Mouse (Mus musculus) embryonic facial prominence, embryonic 10.5 days (tissue): ENCODE measurements around the gene Nhlh1. TPM values are rescaled to one million over a fixed set of nuclear protein-coding genes. Genes with fewer than 3 reads are reported as not detected.
A peak's percentile ranks its signal among the peaks of the same experiment; 100 is the strongest.

Experiments used
- DNase-seq: peaks from one replicate; pipeline ENCODE4 v3.0.0-alpha.2; 2017; ENCODE audit warnings: low spot score
- H3K27ac ChIP-seq: fragments of 300-500 bp; sonication (generic); replicated peaks from 2 replicates; pipeline ENCODE4 v1.5.1; 2016; ENCODE audit warnings: mild to moderate bottlenecking
- H3K27me3 ChIP-seq: fragments of 300-500 bp; sonication (generic); replicated peaks from 2 replicates; pipeline ENCODE4 v1.6.1; 2016; ENCODE audit warnings: low read depth, mild to moderate bottlenecking; ENCODE audit not compliant: poor library complexity, severe bottlenecking
- H3K36me3 ChIP-seq: fragments of 300-500 bp; sonication (generic); replicated peaks from 2 replicates; pipeline ENCODE4 v1.6.1; 2016; ENCODE audit warnings: mild to moderate bottlenecking, moderate library complexity
- H3K4me1 ChIP-seq: fragments of 300-500 bp; sonication (generic); 2 replicates; pipeline ENCODE4 v1.6.1; 2016
- H3K4me3 ChIP-seq: fragments of 300-500 bp; sonication (generic); 2 replicates; pipeline ENCODE4 v1.5.1; 2016; ENCODE audit warnings: mild to moderate bottlenecking, moderate library complexity
- H3K9me3 ChIP-seq: fragments of 300-500 bp; sonication (generic); 2 replicates; pipeline ENCODE4 v1.6.1; 2016; ENCODE audit warnings: mild to moderate bottlenecking
- WGBS: fragments of 180-500 bp; shearing (Covaris S2); methylation state at CpG from one replicate; pipeline ENCODE4 v1.1.7; 2016; 5-methylcytosine and 5-hydroxymethylcytosine counted together
- polyA plus RNA-seq: library from polyadenylated mRNA; unstranded; fragments of >200 nt; fragmentation: Nextera tagmentation; extraction: Ambion mirVana; gene quantifications from 2 replicates; pipeline ENCODE4 v1.2.1, GENCODE M21; 2016

Gene Nhlh1
- polyA plus RNA-seq, 1 experiment from 2014 or later, result 4.7 TPM

DNA sequence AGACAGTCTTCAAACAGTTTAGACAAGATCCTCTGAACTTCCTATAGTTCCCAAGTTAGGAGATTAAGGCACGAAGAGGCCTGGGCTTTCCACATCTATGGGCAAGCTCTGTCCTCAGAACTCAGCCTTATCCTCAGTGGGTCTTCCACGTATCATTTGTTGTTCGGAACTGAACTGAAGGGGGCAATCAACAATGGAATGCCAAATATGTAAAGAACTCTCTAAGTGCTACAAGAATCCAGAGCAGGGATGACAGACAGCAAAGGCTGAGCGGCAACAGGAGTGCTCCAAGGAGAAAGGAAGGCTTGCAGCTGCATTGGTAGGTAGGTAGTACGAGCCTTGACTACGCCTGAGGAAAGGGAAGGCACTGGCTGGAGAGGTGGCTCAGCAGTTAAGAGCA is 12.9 kb upstream of the Nhlh1 start:
- DNase-seq, result no peak
- no peaks in the 10 kb centered on the region for H3K9me3 ChIP-seq
- H3K4me3 ChIP-seq, result no peak overlapping the region
- no peaks in the 10 kb centered on the region for H3K4me1 ChIP-seq
- H3K27ac ChIP-seq, result no peak overlapping the region
- 66% methylated on average over 6 of the region's 6 CpGs for WGBS
- H3K27me3 ChIP-seq, result no peaks in the 10 kb centered on the region
- H3K36me3 ChIP-seq, result peaks cover 100% of the 10 kb centered on the region

DNA sequence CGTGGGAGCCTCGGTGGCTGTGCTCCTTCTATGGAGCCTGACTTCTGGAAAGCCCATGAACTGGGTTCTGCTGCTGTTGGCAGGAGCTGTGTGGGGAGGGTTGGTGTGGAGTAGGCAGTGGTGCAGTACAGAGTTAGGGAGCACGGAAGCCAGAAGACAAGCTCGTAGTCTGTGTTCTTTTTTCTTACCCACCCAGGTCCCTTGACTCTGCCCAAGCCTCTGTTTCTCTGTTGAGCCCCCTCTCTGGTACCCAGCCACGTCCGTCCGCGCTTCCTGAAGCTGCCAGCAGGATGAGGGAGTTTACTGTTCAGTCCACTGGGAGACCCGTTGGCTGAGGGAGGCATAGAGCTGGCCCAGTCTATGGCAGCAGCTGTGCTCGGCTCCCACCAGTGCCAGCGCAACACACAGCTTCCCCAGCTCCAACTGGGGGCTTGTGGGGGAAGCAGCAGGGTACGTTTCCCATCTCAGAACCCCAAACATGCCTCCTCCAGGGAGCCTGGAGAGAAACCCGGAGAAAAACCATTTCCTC is 7.3 kb upstream of the Nhlh1 start:
- Histone ChIP-seq H3K27me3 (no peaks in the 10 kb centered on the region), H3K27ac (no peak overlapping the region; the same call in 1 of the 2 replicates), H3K9me3 (no peaks in the 10 kb centered on the region), H3K4me3 (no peak overlapping the region), H3K4me1 (peaks cover 18% of the 10 kb centered on the region), H3K36me3 (peaks cover 60% of the 10 kb centered on the region)
- WGBS, result 71% methylated on average over 13 of the region's 13 CpGs
- DNase-seq, result no peak

DNA sequence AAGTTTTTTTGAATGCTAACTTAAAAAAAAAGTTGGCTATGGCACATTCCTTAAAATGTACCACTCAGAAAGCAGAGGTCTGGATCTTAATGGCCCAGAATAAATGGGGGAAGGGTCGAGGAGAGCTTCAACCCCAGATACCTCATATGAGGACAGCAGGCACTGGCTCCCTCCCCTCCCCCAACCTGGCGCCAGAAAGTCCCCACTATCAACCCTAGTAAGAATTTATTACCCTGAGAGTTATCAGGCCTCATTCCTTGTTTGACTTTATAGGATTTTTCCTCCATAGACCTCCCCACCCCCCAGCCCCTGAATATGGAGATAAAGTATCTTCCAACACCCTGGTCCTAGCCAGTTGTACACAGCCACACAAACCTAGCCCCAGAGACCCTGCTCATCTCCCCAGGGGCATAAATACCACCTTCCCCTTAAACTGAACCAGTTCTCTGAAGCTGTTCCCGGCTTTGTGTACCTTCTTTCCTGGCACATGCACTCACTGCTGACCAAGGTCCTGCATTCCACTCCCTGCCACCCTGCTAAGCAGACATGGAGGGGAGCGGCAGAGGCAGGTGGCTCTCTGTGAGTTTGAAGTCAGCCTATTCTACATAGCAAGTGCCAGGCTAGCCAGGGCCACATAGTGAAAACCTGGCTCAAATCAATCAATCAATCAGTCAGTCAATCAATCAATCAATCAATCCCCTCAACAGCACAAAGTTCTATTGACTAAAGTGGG is 6.1 kb upstream of the Nhlh1 start:
- Histone ChIP-seq H3K4me3 (no peak overlapping the region), H3K27me3 (peaks cover 3% of the 10 kb centered on the region), H3K36me3 (peaks cover 47% of the 10 kb centered on the region), H3K9me3 (no peaks in the 10 kb centered on the region), H3K4me1 (peaks cover 28% of the 10 kb centered on the region), H3K27ac (no peak overlapping the region)
- 56% methylated on average over 4 of the region's 4 CpGs for WGBS
- no peak for DNase-seq

DNA sequence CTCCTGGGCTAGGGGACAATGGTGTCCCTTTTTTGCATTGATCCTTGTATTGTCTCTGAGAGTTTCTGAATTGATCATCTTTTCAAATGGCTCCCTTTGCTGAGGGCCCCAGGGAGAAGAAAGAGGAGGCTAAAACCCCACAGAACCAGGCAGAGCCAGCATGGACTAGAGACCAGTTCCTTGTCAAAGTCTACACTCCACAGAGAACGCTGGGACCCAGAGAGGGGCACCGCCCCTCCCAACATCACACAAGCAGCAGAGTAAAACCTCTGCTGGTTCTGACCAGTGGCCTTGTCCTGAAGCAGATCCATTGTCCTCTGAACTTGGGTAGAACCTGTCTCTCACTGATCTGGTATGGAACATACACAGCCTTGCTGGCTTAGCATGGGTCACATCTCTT is 4.7 kb upstream of the Nhlh1 start:
- WGBS, result 79% methylated on average over 2 of the region's 2 CpGs
- no peaks in the 10 kb centered on the region for H3K9me3 ChIP-seq
- DNase-seq, result no peak
- peaks cover 34% of the 10 kb centered on the region for H3K36me3 ChIP-seq
- no peak overlapping the region for H3K4me3 ChIP-seq
- H3K4me1 ChIP-seq, result peaks cover 41% of the 10 kb centered on the region
- H3K27me3 ChIP-seq, result peaks cover 9% of the 10 kb centered on the region
- no peak overlapping the region for H3K27ac ChIP-seq

DNA sequence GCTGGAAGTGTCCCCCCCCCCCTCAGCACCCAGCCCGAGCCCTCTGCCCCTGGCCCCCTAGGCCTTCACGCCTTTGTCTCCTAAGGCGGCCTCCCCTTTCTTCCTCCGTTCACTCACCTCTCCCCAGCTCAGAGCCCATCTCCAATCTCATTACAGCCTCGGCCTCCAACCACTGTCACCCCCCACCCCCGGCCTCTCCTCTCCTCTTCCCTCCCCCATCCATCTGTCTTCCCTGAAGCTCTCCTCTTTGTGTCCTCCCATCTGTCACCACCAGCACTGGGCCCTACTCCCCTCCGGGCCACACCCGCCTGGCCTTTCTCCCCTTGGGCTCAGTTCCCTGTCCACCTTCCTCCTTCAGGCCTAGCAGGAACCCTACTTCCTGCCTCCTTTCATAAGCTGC is 3.8 kb upstream of the Nhlh1 start:
- Histone ChIP-seq H3K4me1 (peaks cover 41% of the 10 kb centered on the region), H3K4me3 (no peak overlapping the region), H3K27ac (peak overlapping the region; percentile 65), H3K36me3 (peaks cover 25% of the 10 kb centered on the region), H3K27me3 (peaks cover 18% of the 10 kb centered on the region), H3K9me3 (no peaks in the 10 kb centered on the region)
- no peak for DNase-seq
- 40% methylated on average over 8 of the region's 8 CpGs for WGBS

DNA sequence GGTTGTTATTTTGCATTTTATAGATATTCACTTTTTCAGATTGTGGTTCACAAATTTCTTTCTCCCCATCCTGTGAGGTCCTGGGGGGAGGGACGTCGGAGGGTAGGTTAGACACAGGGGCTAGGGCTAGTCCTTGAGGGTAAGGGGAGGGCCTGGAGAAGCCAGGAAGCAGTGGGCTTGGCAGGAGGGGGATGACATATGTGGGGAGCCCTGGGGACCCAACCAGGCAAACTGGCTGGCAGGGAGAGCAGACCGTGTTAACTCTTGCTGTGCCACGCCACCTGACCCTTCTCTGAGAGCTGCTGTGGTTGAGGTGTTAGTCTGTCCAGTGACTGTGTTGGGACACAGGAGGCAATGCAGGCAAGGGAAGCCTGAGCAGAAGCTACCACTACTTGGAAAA is 3.3 kb upstream of the Nhlh1 start:
- H3K27ac ChIP-seq, result peak overlapping the region; percentile 65
- no peak for DNase-seq
- H3K4me1 ChIP-seq, result peaks cover 41% of the 10 kb centered on the region
- H3K9me3 ChIP-seq, result no peaks in the 10 kb centered on the region
- WGBS, result 47% methylated on average over 4 of the region's 4 CpGs
- H3K27me3 ChIP-seq, result peaks cover 23% of the 10 kb centered on the region
- peaks cover 19% of the 10 kb centered on the region for H3K36me3 ChIP-seq
- H3K4me3 ChIP-seq, result no peak overlapping the region

DNA sequence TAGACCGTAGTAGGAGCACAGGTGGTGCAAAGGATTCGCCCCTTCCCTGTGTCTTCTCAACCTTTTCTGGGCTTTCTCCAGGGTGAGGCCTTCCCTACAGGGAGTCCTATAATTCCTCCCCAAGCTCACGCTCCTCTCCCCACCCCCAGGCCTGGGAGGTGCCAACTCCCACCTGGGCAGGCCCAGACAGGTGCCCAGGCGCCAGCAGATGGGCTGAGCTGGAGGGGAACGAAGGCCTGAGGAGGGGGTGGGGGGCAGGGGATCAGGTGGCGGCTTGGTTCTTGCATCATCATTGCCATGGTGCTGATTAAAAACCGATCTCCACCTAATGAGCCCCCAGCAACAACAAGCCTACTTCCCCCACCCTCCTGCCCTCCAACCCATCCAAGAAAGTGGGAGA is 1.5 kb upstream of the Nhlh1 start:
- no peaks in the 10 kb centered on the region for H3K9me3 ChIP-seq
- WGBS, result 62% methylated on average over 7 of the region's 7 CpGs
- H3K36me3 ChIP-seq, result 0 out of 2 replicates have a peak, but pooled peaks cover 3% of the 10 kb centered on the region
- H3K27me3 ChIP-seq, result peaks cover 41% of the 10 kb centered on the region
- peak overlapping the region; percentile 12; the same call in 1 of the 2 replicates for H3K4me3 ChIP-seq
- H3K4me1 ChIP-seq, result peaks cover 46% of the 10 kb centered on the region
- peak overlapping the region; percentile 61 for H3K27ac ChIP-seq
- no peak for DNase-seq

DNA sequence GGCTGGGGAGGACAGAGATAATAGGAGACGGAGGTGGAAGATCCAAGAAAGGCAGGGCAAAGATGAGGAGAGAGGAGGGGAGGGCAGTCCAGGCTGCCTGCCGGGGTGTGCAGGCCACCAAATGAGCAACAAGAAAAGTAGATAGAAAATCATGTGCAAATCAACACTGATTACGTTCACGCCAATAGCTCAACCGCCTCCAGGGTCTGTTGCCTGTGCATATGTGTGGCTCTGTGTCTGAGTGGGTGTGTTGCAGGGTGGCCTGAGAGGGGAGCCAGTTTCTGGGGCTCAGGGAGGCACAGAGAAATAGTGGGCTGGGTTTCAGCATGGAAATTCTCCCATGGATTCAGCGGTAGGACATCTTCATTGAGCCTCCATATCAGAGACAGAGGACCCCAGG is 948 bp upstream of the Nhlh1 start:
- H3K27ac ChIP-seq, result peak overlapping the region; percentile 61
- peak overlapping the region; percentile 1; the same call in 1 of the 2 replicates for H3K4me3 ChIP-seq
- H3K36me3 ChIP-seq, result no peaks in the 10 kb centered on the region
- H3K4me1 ChIP-seq, result peaks cover 48% of the 10 kb centered on the region
- no peak for DNase-seq
- peaks cover 47% of the 10 kb centered on the region for H3K27me3 ChIP-seq
- no peaks in the 10 kb centered on the region for H3K9me3 ChIP-seq
- 62% methylated on average over 6 of the region's 6 CpGs for WGBS

DNA sequence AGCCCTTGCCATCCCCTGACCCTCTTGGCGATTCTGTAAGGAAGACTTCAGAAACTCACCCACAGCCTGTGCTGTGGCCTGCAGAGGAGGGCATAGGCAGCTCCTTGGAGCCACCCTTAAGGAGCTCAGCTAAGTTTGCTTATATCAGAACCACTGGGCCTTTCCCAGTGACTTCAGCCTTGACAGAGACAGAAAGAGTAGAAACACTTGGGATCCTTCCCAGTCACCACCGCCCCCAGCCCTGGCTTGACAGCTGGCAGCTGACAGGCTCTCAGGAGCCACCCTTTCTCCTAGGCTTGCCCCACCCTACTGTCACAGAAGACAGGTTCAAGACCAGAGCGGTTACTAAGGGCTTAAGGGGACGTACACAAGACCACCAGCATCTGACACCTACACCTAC is 1.1 kb downstream of the Nhlh1 start:
- WGBS, result 81% methylated on average over 4 of the region's 4 CpGs
- Histone ChIP-seq H3K27ac (no peak overlapping the region), H3K4me1 (peaks cover 49% of the 10 kb centered on the region), H3K27me3 (peaks cover 65% of the 10 kb centered on the region), H3K4me3 (peak overlapping the region; percentile 58), H3K9me3 (no peaks in the 10 kb centered on the region), H3K36me3 (no peaks in the 10 kb centered on the region)
- DNase-seq, result no peak

DNA sequence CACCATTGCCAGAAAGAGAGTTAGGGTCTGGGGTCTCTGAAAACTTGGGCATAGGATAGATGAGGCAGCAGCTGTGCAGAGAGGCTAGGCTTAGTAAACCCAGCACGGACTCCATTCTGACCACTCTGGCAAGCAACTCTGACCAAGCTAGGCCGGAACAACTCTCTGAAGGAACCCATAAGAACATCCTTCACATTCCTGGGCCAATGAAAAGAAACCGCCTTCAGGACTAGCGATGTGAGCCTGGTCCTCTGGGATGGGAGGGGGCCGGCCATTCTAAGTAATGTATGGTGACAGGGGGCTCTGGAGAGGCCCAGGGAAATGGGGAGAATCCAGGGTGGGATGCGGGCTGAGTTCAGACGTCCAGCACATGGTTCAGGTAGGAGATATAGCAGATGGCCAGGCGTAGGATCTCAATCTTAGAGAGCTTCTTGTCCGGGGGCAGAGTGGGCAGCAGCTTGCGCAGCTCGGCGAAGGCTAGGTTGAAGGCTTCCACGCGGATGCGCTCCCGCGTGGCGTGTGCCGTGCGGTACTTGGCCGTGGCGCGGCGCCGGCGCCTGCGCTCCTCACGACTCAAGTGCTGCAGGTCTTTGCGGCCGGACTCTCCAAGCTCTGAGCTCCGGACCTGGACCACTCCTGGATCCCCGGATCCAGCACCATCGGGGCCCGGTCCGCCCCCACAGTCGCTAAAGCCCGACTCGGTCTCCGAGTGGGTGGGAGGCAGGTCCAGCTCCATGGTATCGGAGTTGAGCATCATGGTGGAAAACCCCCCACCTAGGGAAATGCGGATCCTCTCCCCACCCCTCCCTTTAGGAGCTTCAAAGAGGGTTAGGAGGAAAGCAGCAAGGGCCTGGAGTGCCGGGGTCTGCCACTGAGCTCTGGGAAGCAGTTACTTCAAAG is 3.6 kb downstream of the Nhlh1 start:
- no peaks in the 10 kb centered on the region for H3K36me3 ChIP-seq
- WGBS, result 3% methylated on average over 42 of the region's 42 CpGs
- peak overlapping the region; percentile 58 for H3K4me3 ChIP-seq
- peaks cover 45% of the 10 kb centered on the region for H3K4me1 ChIP-seq
- peak; percentile 46 for DNase-seq
- peaks cover 80% of the 10 kb centered on the region for H3K27me3 ChIP-seq
- H3K27ac ChIP-seq, result peak overlapping the region; percentile 63
- H3K9me3 ChIP-seq, result no peaks in the 10 kb centered on the region

DNA sequence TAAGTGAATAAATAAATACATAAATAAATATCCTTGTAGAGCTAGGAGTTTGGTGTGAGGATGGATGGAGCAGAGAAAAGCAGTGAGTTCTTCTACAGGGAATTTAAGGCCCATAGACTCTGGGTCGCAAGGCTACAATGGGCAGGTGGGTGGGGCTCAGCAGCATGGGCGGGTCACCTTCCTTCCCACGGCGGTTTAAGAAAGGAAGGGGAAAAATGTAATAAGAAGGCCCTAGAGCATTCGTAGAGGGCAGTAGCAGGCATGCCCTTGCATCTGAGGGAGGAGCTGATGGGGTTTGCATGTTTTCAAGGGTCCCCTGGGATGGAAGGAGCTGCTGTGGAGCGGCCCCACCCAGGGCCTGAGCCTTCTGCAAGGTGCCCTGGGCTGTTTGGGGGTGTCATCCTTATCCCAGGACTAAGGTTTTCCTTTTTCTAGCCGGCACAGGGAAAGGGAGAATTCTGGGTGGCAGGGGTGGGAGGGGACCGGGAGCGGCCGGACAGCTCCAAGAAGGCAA is 4.5 kb downstream of the Nhlh1 start:
- peak overlapping the region; percentile 58 for H3K4me3 ChIP-seq
- H3K9me3 ChIP-seq, result no peaks in the 10 kb centered on the region
- no peak for DNase-seq
- peaks cover 88% of the 10 kb centered on the region for H3K27me3 ChIP-seq
- peaks cover 45% of the 10 kb centered on the region for H3K4me1 ChIP-seq
- no peaks in the 10 kb centered on the region for H3K36me3 ChIP-seq
- no peak overlapping the region for H3K27ac ChIP-seq
- WGBS, result 5% methylated on average over 10 of the region's 10 CpGs

DNA sequence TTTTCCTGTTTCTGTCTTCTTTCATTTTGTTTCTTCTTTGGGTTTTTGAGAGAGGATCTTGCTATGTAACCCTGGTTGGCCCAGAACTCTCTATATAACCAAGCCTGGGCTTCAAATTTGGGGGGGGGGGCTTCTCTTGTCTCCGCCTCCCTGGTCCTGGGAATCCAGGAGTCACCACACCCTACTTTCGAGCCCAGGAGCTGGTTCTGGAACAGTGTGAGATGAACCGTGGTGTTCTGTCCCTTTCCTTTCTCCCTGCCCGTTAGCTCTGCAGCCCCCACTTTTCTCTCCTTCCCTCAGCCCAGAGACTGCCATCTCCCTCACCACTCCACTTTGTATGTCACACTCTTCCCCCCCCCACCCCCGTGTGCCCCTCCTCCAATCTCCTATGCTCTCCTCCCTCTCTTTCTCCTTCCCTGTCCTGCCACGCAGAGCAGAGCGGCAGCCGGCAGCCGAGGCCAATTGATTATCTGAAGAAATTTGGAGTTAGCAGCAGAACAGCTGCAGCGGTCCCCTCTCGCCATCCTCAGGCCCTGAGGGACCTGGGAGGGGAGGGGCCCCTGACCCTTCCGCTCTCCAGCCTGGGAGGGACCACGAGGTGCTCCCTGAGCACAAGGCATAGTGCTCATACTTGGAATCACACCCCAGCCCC is 8.1 kb downstream of the Nhlh1 start:
- WGBS, result 21% methylated on average over 13 of the region's 13 CpGs
- Histone ChIP-seq H3K9me3 (no peaks in the 10 kb centered on the region), H3K36me3 (no peaks in the 10 kb centered on the region), H3K4me3 (peak overlapping the region; percentile 38), H3K27ac (peak overlapping the region; percentile 76), H3K4me1 (peaks cover 42% of the 10 kb centered on the region), H3K27me3 (peaks cover 71% of the 10 kb centered on the region)
- peak; percentile 60 for DNase-seq
